Mouse (Mus musculus) liver, embryonic 12.5 days (tissue): ENCODE measurements at regions not wholly inside any gene's neighbourhood (a gene's known extent, or its start where the extent isn't known, plus 50 kb on each side); places are given as distances from the start of the nearest gene placed in this dataset.
"Not testable (repeated sequence)": the region's sequence is repeated elsewhere in the genome, so short reads cannot be mapped to it uniquely, and the experiment has no call there.

Experiments used
- ATAC-seq: fragments of 200-750 bp; cut with Nextera tagmentation; 2 replicates; pipeline ENCODE4 v1.8.0; 2017; ENCODE audit warnings: moderate number of reproducible peaks, mild to moderate bottlenecking, moderate library complexity
- H3K27ac ChIP-seq: fragments of 300-500 bp; sonication (generic); 2 replicates; pipeline ENCODE4 v1.5.1; 2016; ENCODE audit warnings: mild to moderate bottlenecking
- H3K27me3 ChIP-seq: fragments of 300-500 bp; sonication (generic); replicated peaks from 2 replicates; pipeline ENCODE4 v1.6.1; 2016; ENCODE audit warnings: mild to moderate bottlenecking, moderate library complexity
- H3K36me3 ChIP-seq: fragments of 300-500 bp; sonication (generic); 2 replicates; pipeline ENCODE4 v1.6.1; 2016; ENCODE audit warnings: mild to moderate bottlenecking, moderate library complexity
- H3K4me1 ChIP-seq: fragments of 300-500 bp; sonication (generic); 2 replicates; pipeline ENCODE4 v1.6.1; 2016
- H3K4me2 ChIP-seq: fragments of 300-500 bp; sonication (generic); 2 replicates; pipeline ENCODE4 v1.6.1; 2016; ENCODE audit warnings: mild to moderate bottlenecking, moderate library complexity
- H3K4me3 ChIP-seq: fragments of 300-500 bp; sonication (generic); 2 replicates; pipeline ENCODE4 v1.5.1; 2016; ENCODE audit warnings: mild to moderate bottlenecking, moderate library complexity
- H3K9ac ChIP-seq: fragments of 300-500 bp; sonication (generic); 2 replicates; pipeline ENCODE4 v1.6.1; 2016; ENCODE audit warnings: mild to moderate bottlenecking, moderate library complexity
- H3K9me3 ChIP-seq: fragments of 300-500 bp; sonication (generic); replicated peaks from 2 replicates; pipeline ENCODE4 v1.6.1; 2016; ENCODE audit warnings: mild to moderate bottlenecking, moderate library complexity
- WGBS: fragments of 180-500 bp; shearing (Covaris S2); methylation state at CpG from one replicate; pipeline ENCODE4 v1.1.7; 2016; ENCODE audit not compliant: insufficient replicate concordance; 5-methylcytosine and 5-hydroxymethylcytosine counted together

GRCm38 (mm10) chr2:17946047-17946446, 50.7 kb downstream of the H2al2a start:
- WGBS = 48% methylated on average over 12 of the region's 12 CpGs
- no peak overlapping the region for H3K4me3 ChIP-seq
- no peak for ATAC-seq
- H3K4me1 ChIP-seq = no peaks in the 10 kb centered on the region
- H3K9ac ChIP-seq = no peak overlapping the region
- no peaks in the 10 kb centered on the region for H3K9me3 ChIP-seq
- no peak overlapping the region for H3K4me2 ChIP-seq
- H3K27me3 ChIP-seq = no peaks in the 10 kb centered on the region
- no peak overlapping the region for H3K27ac ChIP-seq
- no peaks in the 10 kb centered on the region for H3K36me3 ChIP-seq

- 65% methylated on average over 7 of the region's 7 CpGs for WGBS
- ATAC-seq = no peak
Measured at GRCm38 (mm10) chr2:17945369-17945915, 51.3 kb downstream of the H2al2a start.

GRCm38 (mm10) chr2:17943506-17943905, 53.3 kb downstream of the H2al2a start:
- ATAC-seq = no peak
- Histone ChIP-seq H3K36me3 (no peaks in the 10 kb centered on the region), H3K4me3 (no peak overlapping the region), H3K4me1 (no peaks in the 10 kb centered on the region), H3K27me3 (no peaks in the 10 kb centered on the region), H3K27ac (no peak overlapping the region), H3K9me3 (no peaks in the 10 kb centered on the region), H3K9ac (no peak overlapping the region), H3K4me2 (no peak overlapping the region)
- WGBS = 73% methylated on average over 11 of the region's 11 CpGs

More at GRCm38 (mm10) chr2:17945369-17945915, 51.3 kb downstream of the H2al2a start:
- Histone ChIP-seq H3K36me3 (no peaks in the 10 kb centered on the region), H3K4me1 (no peaks in the 10 kb centered on the region), H3K4me2 (no peak overlapping the region), H3K4me3 (no peak overlapping the region), H3K27me3 (no peaks in the 10 kb centered on the region), H3K27ac (no peak overlapping the region), H3K9me3 (no peaks in the 10 kb centered on the region), H3K9ac (no peak overlapping the region)

- no peak for ATAC-seq
- H3K9ac ChIP-seq = no peak overlapping the region
- H3K27ac ChIP-seq = no peak overlapping the region
- no peaks in the 10 kb centered on the region for H3K4me1 ChIP-seq
- H3K4me2 ChIP-seq = no peak overlapping the region
- H3K36me3 ChIP-seq = no peaks in the 10 kb centered on the region
- H3K9me3 ChIP-seq = no peaks in the 10 kb centered on the region
- no peaks in the 10 kb centered on the region for H3K27me3 ChIP-seq
- H3K4me3 ChIP-seq = no peak overlapping the region
- WGBS = 43% methylated on average over 8 of the region's 8 CpGs
Measured at GRCm38 (mm10) chr2:17942528-17943387, 54.0 kb downstream of the H2al2a start.

- H3K36me3 ChIP-seq = no peaks in the 10 kb centered on the region
- no peaks in the 10 kb centered on the region for H3K4me1 ChIP-seq
- H3K4me2 ChIP-seq = no peak overlapping the region
- no peaks in the 10 kb centered on the region for H3K27me3 ChIP-seq
- no peak overlapping the region for H3K4me3 ChIP-seq
- ATAC-seq = no peak
- H3K27ac ChIP-seq = no peak overlapping the region
- 74% methylated on average over 6 of the region's 6 CpGs for WGBS
- no peak overlapping the region for H3K9ac ChIP-seq
- no peaks in the 10 kb centered on the region for H3K9me3 ChIP-seq
Measured at GRCm38 (mm10) chr2:17941921-17942320, 54.8 kb downstream of the H2al2a start.

GRCm38 (mm10) chr2:17939857-17940848, 56.6 kb downstream of the H2al2a start:
- not testable (repeated sequence) for H3K9ac ChIP-seq, H3K27ac ChIP-seq, H3K36me3 ChIP-seq, H3K27me3 ChIP-seq, H3K4me3 ChIP-seq, H3K4me2 ChIP-seq, H3K9me3 ChIP-seq, H3K4me1 ChIP-seq
- WGBS = 55% methylated on average over 14 of the region's 16 CpGs
- 0 out of 2 replicates have a peak, but pooled peaks have one; percentile 27 for ATAC-seq

GRCm38 (mm10) chr2:17939183-17939856, 57.4 kb downstream of the H2al2a start:
- 70% methylated on average over 4 of the region's 4 CpGs for WGBS
- Histone ChIP-seq H3K27me3 (no peaks in the 10 kb centered on the region), H3K9ac (no peak overlapping the region), H3K4me3 (no peak overlapping the region), H3K9me3 (no peaks in the 10 kb centered on the region), H3K4me2 (no peak overlapping the region), H3K36me3 (no peaks in the 10 kb centered on the region), H3K4me1 (no peaks in the 10 kb centered on the region), H3K27ac (no peak overlapping the region)
- ATAC-seq = no peak

- Histone ChIP-seq H3K9me3 (no peaks in the 10 kb centered on the region), H3K9ac (no peak overlapping the region), H3K4me2 (no peak overlapping the region), H3K4me1 (no peaks in the 10 kb centered on the region), H3K27ac (no peak overlapping the region), H3K36me3 (no peaks in the 10 kb centered on the region), H3K27me3 (no peaks in the 10 kb centered on the region), H3K4me3 (no peak overlapping the region)
- WGBS = 38% methylated on average over 4 of the region's 4 CpGs
- ATAC-seq = no peak
Measured at GRCm38 (mm10) chr2:17936527-17937139, 60.1 kb downstream of the H2al2a start.

GRCm38 (mm10) chr2:17935916-17936315, 60.8 kb downstream of the H2al2a start:
- Histone ChIP-seq H3K9ac (no peak overlapping the region), H3K4me2 (no peak overlapping the region), H3K27ac (no peak overlapping the region), H3K9me3 (no peaks in the 10 kb centered on the region), H3K27me3 (no peaks in the 10 kb centered on the region), H3K36me3 (no peaks in the 10 kb centered on the region), H3K4me1 (no peaks in the 10 kb centered on the region), H3K4me3 (no peak overlapping the region)
- 61% methylated on average over 12 of the region's 12 CpGs for WGBS
- no peak for ATAC-seq

- Histone ChIP-seq H3K9me3 (no peaks in the 10 kb centered on the region), H3K9ac (no peak overlapping the region), H3K4me2 (no peak overlapping the region), H3K27me3 (no peaks in the 10 kb centered on the region), H3K27ac (no peak overlapping the region), H3K36me3 (no peaks in the 10 kb centered on the region), H3K4me1 (no peaks in the 10 kb centered on the region), H3K4me3 (no peak overlapping the region)
- WGBS = 85% methylated on average over 6 of the region's 6 CpGs
- no peak for ATAC-seq
Measured at GRCm38 (mm10) chr2:17935466-17935865, 61.3 kb downstream of the H2al2a start.

- H3K4me3 ChIP-seq = no peak overlapping the region
- ATAC-seq = no peak
- no peak overlapping the region for H3K4me2 ChIP-seq
- no peaks in the 10 kb centered on the region for H3K9me3 ChIP-seq
- WGBS = 83% methylated on average over 10 of the region's 10 CpGs
- no peaks in the 10 kb centered on the region for H3K27me3 ChIP-seq
- no peaks in the 10 kb centered on the region for H3K4me1 ChIP-seq
- H3K27ac ChIP-seq = no peak overlapping the region
- H3K9ac ChIP-seq = no peak overlapping the region
- H3K36me3 ChIP-seq = no peaks in the 10 kb centered on the region
Measured at GRCm38 (mm10) chr2:17934610-17935009, 62.1 kb downstream of the H2al2a start.
